Mouse (Mus musculus) induced T-regulatory cell, adult 2 months (primary cell): Measurements from ENCODE around the gene Acr.

Experiments used
- DNase-seq: peaks from one replicate; pipeline ENCODE4 v3.0.0-alpha.2; 2012; ENCODE audit warnings: low read depth

Acr gene

GRCm38 (mm10) chr15:89568114-89568513 lies at the start of gene Acr:
Gene Acr (plus strand): TSS chr15:89568326.
- no peak for DNase-seq

- no peak for DNase-seq
Measured at GRCm38 (mm10) chr15:89521951-89522350, 46.2 kb upstream of the Acr start.

- DNase-seq: no peak
Measured at GRCm38 (mm10) chr15:89522566-89523282, 45.4 kb upstream of the Acr start.

- no peak for DNase-seq
Measured at GRCm38 (mm10) chr15:89523283-89523832, 44.8 kb upstream of the Acr start.

GRCm38 (mm10) chr15:89524001-89524571 lies 44.0 kb upstream of the Acr start:
- no peak for DNase-seq

- no peak for DNase-seq
Measured at GRCm38 (mm10) chr15:89524611-89525415, 43.3 kb upstream of the Acr start.

- no peak for DNase-seq
Measured at GRCm38 (mm10) chr15:89525464-89525863, 42.7 kb upstream of the Acr start.

- no peak for DNase-seq
Measured at GRCm38 (mm10) chr15:89525896-89526295, 42.2 kb upstream of the Acr start.

DNA sequence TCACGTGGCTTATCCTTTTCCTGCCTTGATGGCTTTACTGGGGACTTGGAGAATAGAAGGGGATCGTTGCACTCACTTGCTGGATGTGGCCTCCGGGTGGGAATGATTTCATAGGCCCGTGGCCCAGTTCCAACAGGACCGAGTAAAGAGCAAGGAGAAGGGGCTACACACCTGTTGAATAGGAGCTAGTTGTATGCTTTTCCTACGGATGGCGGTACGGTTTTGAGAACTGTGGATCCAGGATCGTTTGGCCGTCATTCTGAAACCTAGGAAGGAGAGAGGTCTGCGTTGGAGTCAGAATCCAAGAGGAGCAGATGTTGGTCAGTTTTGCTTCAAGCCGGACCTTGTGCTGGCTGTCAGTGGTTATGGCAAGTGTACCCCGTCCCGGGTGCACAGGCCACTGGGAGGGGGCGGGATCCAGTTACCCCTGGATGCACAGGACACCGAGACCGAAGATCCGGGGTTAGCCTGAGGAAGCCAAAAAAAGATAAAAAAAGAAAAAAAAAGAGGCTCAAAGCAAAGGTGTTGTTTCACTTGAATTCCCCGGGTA lies 41.3 kb upstream of the Acr start:
- DNase-seq: no peak

DNA sequence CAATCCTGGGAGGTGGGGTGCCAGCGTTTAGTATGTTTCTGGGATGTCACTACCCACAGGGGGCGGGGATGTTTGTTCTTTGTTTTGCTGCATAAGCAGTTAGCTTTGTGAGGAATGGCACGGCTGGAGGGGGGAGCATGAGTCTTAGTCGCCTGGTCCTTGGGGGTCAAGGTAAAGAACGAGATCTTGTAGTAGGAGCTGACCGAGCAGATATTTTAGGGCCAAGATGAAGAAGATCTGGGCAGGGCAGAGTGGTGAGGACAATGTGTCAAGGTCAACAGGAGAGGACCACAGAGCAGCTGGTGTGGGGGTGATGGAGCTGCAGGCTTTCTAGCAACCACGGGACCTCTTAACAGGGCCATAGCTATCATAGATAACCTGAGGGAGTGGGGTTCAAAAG lies 40.7 kb upstream of the Acr start:
- DNase-seq: no peak

- no peak for DNase-seq
Measured at GRCm38 (mm10) chr15:89528201-89528850, 39.8 kb upstream of the Acr start.

DNA sequence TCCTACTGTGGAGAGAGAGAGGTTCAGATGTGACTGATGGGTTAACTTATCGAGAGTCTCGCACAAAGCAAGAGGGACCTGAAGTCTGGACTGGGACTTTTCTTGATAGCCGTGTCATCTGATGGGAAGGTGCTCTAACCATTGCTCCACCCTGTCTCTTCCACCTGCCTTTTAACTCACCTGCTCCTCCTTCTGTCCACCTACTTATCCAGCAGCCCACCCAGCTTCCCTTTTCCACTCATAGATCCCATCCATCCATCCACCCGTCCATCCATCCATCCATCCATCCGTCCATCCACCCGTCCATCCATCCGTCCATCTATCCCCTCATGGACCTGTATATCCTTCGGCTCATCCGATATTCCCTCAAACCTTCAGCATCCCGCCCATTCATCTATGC lies 39.2 kb upstream of the Acr start:
- no peak for DNase-seq

- peak; percentile 57 for DNase-seq
Measured at GRCm38 (mm10) chr15:89530336-89530735, 37.8 kb upstream of the Acr start.

GRCm38 (mm10) chr15:89531399-89531798 lies 36.7 kb upstream of the Acr start:
- DNase-seq: no peak

- no peak for DNase-seq
Measured at GRCm38 (mm10) chr15:89532026-89532923, 35.9 kb upstream of the Acr start.

- DNase-seq: no peak
Measured at GRCm38 (mm10) chr15:89532924-89533842, 34.9 kb upstream of the Acr start.

DNA sequence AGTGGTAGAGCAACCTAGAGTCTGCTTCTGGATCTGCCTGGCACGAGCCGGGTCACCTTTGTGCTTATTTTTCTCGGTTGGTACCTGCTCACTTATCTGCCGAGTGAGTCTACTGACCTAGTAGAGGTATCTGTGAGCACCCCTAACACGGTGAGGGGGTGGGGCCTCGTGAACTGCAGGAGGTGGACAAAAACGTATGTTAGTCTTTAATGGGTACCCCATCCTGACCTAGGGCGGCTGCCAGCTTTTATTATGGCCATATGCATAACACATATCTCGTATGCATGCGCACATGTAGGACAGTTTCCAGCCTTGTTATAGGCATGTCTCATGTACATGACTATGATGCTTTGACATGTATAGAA lies 34.3 kb upstream of the Acr start:
- no peak for DNase-seq

DNA sequence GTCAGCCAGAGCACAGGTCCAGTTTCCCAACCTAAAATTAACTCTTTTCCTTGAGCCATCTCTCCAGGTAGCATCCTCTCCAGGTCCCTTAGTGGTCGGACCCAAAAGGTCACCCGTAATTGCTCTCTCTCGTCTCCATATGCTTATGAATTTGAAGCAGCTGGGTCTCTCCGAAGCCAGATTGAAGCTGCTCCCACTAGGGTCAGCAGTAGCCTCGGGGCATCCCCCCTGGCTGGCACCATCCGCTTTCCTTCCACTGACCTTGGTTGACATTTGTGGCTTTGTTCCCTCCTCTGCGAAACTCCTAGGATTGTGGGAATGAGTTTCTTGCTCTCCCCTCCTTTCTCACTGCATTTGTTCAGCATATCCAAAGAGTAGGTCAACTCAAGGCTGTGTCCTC lies 24.0 kb upstream of the Acr start:
- DNase-seq: no peak

GRCm38 (mm10) chr15:89547321-89547720 lies 20.8 kb upstream of the Acr start:
- DNase-seq: no peak
